Mouse (Mus musculus) embryonic facial prominence, embryonic 14.5 days (tissue): Measurements from ENCODE around the gene Stard13. TPM values are rescaled to one million over a fixed set of nuclear protein-coding genes. Genes with fewer than 3 reads are reported as not detected.

Experiments
- ATAC-seq: fragments of 200-750 bp; cut with Nextera tagmentation; 2 replicates; pipeline ENCODE4 v1.8.0; 2017; ENCODE audit warnings: low read depth, moderate number of reproducible peaks, moderate TSS enrichment
- DNase-seq: peaks from one replicate; pipeline ENCODE4 v3.0.0-alpha.2; 2015; ENCODE audit warnings: low spot score
- H3K27ac ChIP-seq: fragments of 300-500 bp; sonication (generic); replicated peaks from 2 replicates; pipeline ENCODE4 v1.5.1; 2014; ENCODE audit warnings: low read depth, mild to moderate bottlenecking, low read length, moderate library complexity
- H3K27me3 ChIP-seq: fragments of 300-500 bp; sonication (generic); replicated peaks from 2 replicates; pipeline ENCODE4 v1.6.1; 2014; ENCODE audit warnings: low read length; ENCODE audit not compliant: control insufficient read depth, insufficient read depth
- H3K36me3 ChIP-seq: fragments of 300-500 bp; sonication (generic); 2 replicates; pipeline ENCODE4 v1.6.1; 2014; ENCODE audit warnings: low read length, mixed read lengths; ENCODE audit not compliant: control insufficient read depth, insufficient read depth
- H3K4me1 ChIP-seq: fragments of 300-500 bp; sonication (generic); 2 replicates; pipeline ENCODE4 v1.6.1; 2014; ENCODE audit warnings: antibody characterized with exemption, low read length; ENCODE audit not compliant: control insufficient read depth, insufficient read depth
- H3K4me2 ChIP-seq: fragments of 300-500 bp; sonication (generic); 2 replicates; pipeline ENCODE4 v1.6.1; 2014; ENCODE audit warnings: low read depth, mild to moderate bottlenecking, low read length, moderate library complexity, mixed read lengths
- H3K4me3 ChIP-seq: fragments of 300-500 bp; sonication (generic); 2 replicates; pipeline ENCODE4 v1.5.1; 2014; ENCODE audit warnings: low read depth, mild to moderate bottlenecking, low read length
- H3K9ac ChIP-seq: fragments of 300-500 bp; sonication (generic); 2 replicates; pipeline ENCODE4 v1.6.1; 2014; ENCODE audit warnings: low read depth, mild to moderate bottlenecking, low read length, moderate library complexity, mixed read lengths
- H3K9me3 ChIP-seq: fragments of 300-500 bp; sonication (generic); 2 replicates; pipeline ENCODE4 v1.6.1; 2016; ENCODE audit warnings: low read length; ENCODE audit not compliant: control insufficient read depth
- WGBS: fragments of 180-500 bp; shearing (Covaris S2); extraction: QIAGEN DNeasy Blood & Tissue Kit; methylation state at CpG from one replicate; pipeline ENCODE4 v1.1.7; 2014; 5-methylcytosine and 5-hydroxymethylcytosine counted together
- polyA plus RNA-seq: library from polyadenylated mRNA; unstranded; fragments of >200 nt; fragmentation: Nextera tagmentation; extraction: Ambion mirVana; gene quantifications from 2 replicates; pipeline ENCODE4 v1.2.1, GENCODE M21; 2014

The Stard13 gene
- polyA plus RNA-seq, 1 experiment from 2014 or later, result 13.3 TPM

DNA sequence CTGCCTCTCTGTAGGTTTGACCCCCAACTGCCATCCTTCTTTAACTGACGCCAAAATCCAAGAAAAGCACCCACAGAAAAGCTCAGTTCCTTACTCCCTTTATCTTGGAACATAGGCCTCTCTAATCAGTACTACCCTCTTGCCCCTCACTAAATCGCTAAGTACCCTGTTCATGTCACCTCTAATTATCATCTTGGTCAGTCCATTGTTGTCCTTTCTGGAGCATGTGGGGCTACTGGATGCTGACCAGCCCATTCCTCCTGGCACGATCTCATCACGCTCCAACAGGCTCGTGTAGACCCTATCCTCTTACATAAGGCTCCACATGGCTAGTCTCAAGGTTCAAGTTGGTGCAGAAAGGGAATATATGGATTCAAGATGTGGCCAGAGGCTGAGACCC, 2.8 kb upstream of the Stard13 start:
- Histone ChIP-seq H3K4me1 (no peaks in the 10 kb centered on the region), H3K9me3 (no peaks in the 10 kb centered on the region), H3K4me3 (no peak overlapping the region), H3K27me3 (peaks cover 7% of the 10 kb centered on the region; the same call in 1 of the 2 replicates), H3K4me2 (no peak overlapping the region), H3K9ac (no peak overlapping the region), H3K36me3 (no peaks in the 10 kb centered on the region), H3K27ac (no peak overlapping the region)
- DNase-seq, result no peak
- WGBS, result 77% methylated on average over 5 of the region's 5 CpGs
- peak; percentile 16; the same call in 1 of the 2 replicates for ATAC-seq

- Histone ChIP-seq H3K9me3 (no peaks in the 10 kb centered on the region), H3K36me3 (no peaks in the 10 kb centered on the region), H3K27me3 (peaks cover 7% of the 10 kb centered on the region; the same call in 1 of the 2 replicates), H3K9ac (peak overlapping the region; percentile 74), H3K27ac (no peak overlapping the region), H3K4me3 (peak overlapping the region; percentile 56), H3K4me2 (peak overlapping the region; percentile 98), H3K4me1 (no peaks in the 10 kb centered on the region)
- no peak for ATAC-seq
- WGBS, result 25% methylated on average over 11 of the region's 13 CpGs
- DNase-seq, result no peak
Measured at GRCm38 (mm10) chr5:151232576-151233299, 898 bp downstream of the Stard13 start.

- H3K4me2 ChIP-seq, result peak overlapping the region; percentile 98; the same call in 1 of the 2 replicates
- no peaks in the 10 kb centered on the region for H3K9me3 ChIP-seq
- H3K4me3 ChIP-seq, result no peak overlapping the region
- DNase-seq (no peak), ATAC-seq (no peak)
- no peaks in the 10 kb centered on the region for H3K4me1 ChIP-seq
- H3K27me3 ChIP-seq, result peaks cover 7% of the 10 kb centered on the region; the same call in 1 of the 2 replicates
- no peaks in the 10 kb centered on the region for H3K36me3 ChIP-seq
- H3K27ac ChIP-seq, result no peak overlapping the region
- WGBS, result 80% methylated on average over 7 of the region's 7 CpGs
- no peak overlapping the region for H3K9ac ChIP-seq
Measured at GRCm38 (mm10) chr5:151231861-151232260, 1.8 kb downstream of the Stard13 start.

DNA sequence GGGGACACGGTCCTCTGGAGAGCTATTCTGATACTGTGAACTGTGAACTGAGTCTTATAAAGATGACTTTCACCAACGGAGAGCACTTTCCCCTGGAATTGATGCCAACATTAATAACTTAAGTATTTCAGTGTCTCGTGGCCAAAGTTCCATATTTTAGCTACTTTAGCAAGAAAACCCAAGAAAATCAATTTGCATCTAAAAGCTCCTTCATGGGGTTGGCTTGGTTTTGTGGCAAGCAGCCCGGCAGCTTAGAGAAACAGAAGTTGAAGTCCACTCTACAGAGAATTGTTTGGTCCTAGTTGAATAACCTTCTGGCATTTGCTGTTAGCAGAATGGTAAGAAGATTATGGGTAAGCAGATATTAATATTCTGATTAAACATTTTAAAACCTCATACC, 2.2 kb downstream of the Stard13 start:
- H3K27ac ChIP-seq, result no peak overlapping the region
- H3K27me3 ChIP-seq, result peaks cover 7% of the 10 kb centered on the region; the same call in 1 of the 2 replicates
- peak; percentile 56 for DNase-seq
- H3K9me3 ChIP-seq, result no peaks in the 10 kb centered on the region
- 63% methylated on average over 4 of the region's 4 CpGs for WGBS
- no peak overlapping the region for H3K9ac ChIP-seq
- no peak for ATAC-seq
- H3K4me2 ChIP-seq, result no peak overlapping the region; the same call in 1 of the 2 replicates
- no peak overlapping the region for H3K4me3 ChIP-seq
- H3K4me1 ChIP-seq, result no peaks in the 10 kb centered on the region
- no peaks in the 10 kb centered on the region for H3K36me3 ChIP-seq

GRCm38 (mm10) chr5:151230427-151230826, 3.2 kb downstream of the Stard13 start:
- H3K27me3 ChIP-seq, result peaks cover 7% of the 10 kb centered on the region; the same call in 1 of the 2 replicates
- no peak overlapping the region for H3K4me2 ChIP-seq
- no peak overlapping the region for H3K4me3 ChIP-seq
- no peak overlapping the region for H3K27ac ChIP-seq
- no peaks in the 10 kb centered on the region for H3K9me3 ChIP-seq
- DNase-seq, result peak; percentile 18
- no peak overlapping the region for H3K9ac ChIP-seq
- H3K36me3 ChIP-seq, result no peaks in the 10 kb centered on the region
- no peak for ATAC-seq
- WGBS, result 85% methylated on average over 4 of the region's 4 CpGs
- no peaks in the 10 kb centered on the region for H3K4me1 ChIP-seq

DNA sequence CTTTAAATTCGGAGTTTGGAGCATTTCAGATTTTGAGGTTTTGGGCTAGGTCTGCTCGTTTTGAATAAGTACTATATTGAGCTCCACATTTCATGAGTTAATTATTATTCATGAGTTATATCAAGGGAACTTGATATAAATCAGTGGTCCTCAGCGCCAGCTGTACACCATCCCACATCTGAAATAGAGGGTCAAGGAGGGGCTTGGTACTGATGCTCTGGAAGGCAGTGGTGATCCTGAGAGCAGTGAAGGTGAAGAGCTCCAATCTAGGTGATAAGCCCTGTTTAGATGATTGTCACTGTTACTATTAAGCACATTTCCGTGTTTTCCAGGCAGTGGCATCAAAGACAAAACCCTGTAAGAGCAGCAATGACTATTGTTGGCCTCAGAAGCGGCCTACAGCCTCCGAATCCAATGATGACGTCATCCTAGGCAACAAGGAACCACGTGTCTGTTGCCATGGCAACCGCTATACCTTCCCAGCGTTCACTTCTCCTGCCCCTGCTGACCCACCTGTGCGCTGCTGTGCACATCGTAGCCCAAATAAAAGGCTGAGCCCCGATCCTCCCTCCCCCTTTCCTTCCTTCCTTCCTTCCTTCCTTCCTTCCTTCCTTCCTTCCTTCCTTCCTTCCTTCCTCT, 5.2 kb downstream of the Stard13 start:
- H3K4me3 ChIP-seq, result no peak overlapping the region
- WGBS, result 67% methylated on average over 13 of the region's 13 CpGs
- H3K9ac ChIP-seq, result no peak overlapping the region
- H3K9me3 ChIP-seq, result no peaks in the 10 kb centered on the region
- H3K27me3 ChIP-seq, result peaks cover 7% of the 10 kb centered on the region; the same call in 1 of the 2 replicates
- no peak overlapping the region for H3K27ac ChIP-seq
- DNase-seq (no peak), ATAC-seq (no peak)
- no peak overlapping the region for H3K4me2 ChIP-seq
- H3K4me1 ChIP-seq, result no peaks in the 10 kb centered on the region
- H3K36me3 ChIP-seq, result no peaks in the 10 kb centered on the region

DNA sequence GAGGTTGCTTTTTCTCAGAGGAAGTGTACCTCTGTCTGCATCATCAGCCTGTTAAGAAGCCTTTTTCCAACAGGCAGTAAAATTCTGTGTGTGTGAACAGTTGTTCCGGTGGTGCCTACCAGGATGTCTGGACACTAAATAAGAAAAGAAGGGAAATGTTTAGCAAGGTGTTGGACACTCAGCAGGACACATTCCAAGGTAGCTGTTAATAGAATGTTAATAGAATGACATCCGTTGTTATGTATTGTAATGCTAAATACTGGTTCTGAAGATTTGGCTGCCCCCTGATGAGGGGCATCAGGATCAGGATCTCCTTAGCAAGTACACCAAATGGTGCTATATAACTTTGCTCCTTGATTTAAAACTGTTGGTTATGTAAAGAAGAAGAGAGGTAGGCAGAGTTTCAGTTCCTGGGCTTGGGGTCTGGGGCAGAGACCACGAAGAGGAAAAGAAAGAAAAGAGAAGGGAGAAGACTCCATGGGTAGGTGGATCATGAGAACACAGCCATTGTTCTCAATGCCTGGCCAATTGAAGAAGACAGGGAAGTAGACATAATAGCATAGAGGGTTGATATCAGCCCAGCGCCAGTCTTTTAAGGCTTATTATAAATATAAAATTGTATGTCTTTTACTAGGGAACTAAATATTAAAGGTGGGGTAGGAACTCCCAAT, 9.8 kb downstream of the Stard13 start:
- DNase-seq (no peak), ATAC-seq (no peak)
- no peak overlapping the region for H3K27ac ChIP-seq
- H3K9ac ChIP-seq, result no peak overlapping the region
- no peaks in the 10 kb centered on the region for H3K27me3 ChIP-seq
- WGBS, result 70% methylated on average over 4 of the region's 4 CpGs
- H3K36me3 ChIP-seq, result no peaks in the 10 kb centered on the region
- no peaks in the 10 kb centered on the region for H3K9me3 ChIP-seq
- no peak overlapping the region for H3K4me2 ChIP-seq
- 0 out of 2 replicates have a peak, but pooled peaks cover 2% of the 10 kb centered on the region for H3K4me1 ChIP-seq
- H3K4me3 ChIP-seq, result no peak overlapping the region

DNA sequence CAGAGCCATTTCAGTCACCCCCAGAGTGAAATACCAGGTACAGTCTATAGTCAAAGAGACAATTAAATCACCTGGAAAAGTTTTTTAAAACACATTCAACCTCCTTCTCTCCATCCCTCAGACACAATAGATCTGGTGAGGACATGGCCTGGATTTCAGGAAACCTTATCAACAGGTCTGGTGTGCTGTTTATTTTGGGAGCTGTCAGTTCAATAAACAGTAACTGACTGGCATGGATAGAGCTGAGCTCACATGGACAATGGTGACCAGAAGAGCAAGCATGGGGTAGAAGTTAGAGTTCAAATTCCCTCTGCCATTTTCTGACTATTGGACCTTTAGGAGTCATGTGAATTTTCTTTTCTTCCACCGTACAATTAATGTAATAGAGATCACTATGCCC, 10.8 kb downstream of the Stard13 start:
- Histone ChIP-seq H3K4me2 (no peak overlapping the region), H3K9ac (no peak overlapping the region), H3K4me1 (0 out of 2 replicates have a peak, but pooled peaks cover 5% of the 10 kb centered on the region), H3K4me3 (no peak overlapping the region), H3K9me3 (no peaks in the 10 kb centered on the region), H3K27ac (no peak overlapping the region), H3K36me3 (no peaks in the 10 kb centered on the region), H3K27me3 (no peaks in the 10 kb centered on the region)
- 92% methylated on average over 1 of the region's 1 CpGs for WGBS
- no peak for DNase-seq
- no peak for ATAC-seq
